Mouse (Mus musculus) small intestine, adult 2 months (tissue): ENCODE measurements around the gene Dgkh.
"Not testable (repeated sequence)": the region's sequence is repeated elsewhere in the genome, so short reads cannot be mapped to it uniquely, and the experiment has no call there.

ENCODE experiments used
- CTCF ChIP-seq: fragments of 200-500 bp; IDR thresholded peaks from 2 replicates; pipeline ENCODE4 v1.5.1; 2012; ENCODE audit warnings: low read depth, mild to moderate bottlenecking, control low read depth, inconsistent platforms, low read length, moderate library complexity, mixed read lengths; ENCODE audit not compliant: insufficient replicate concordance, insufficient read length; ENCODE audit errors: extremely low read depth
- POLR2A ChIP-seq: fragments of 200-500 bp; IDR thresholded peaks from 2 replicates; pipeline ENCODE4 v1.6.1; 2012; ENCODE audit warnings: low read depth, mild to moderate bottlenecking, control low read depth, inconsistent platforms, low read length, moderate library complexity

GRCm38 (mm10) chr14:78734203-78734602, 1.6 kb upstream of the Dgkh start:
- TF ChIP-seq CTCF, POLR2A: not testable (repeated sequence)
